Mouse (Mus musculus) kidney, adult 9 months (tissue): ENCODE data around the gene Lrig3.
A peak's percentile ranks its signal among the peaks of the same experiment; 100 is the strongest.

Source experiments
- DNase-seq: peaks from one replicate; pipeline ENCODE4 v3.0.0; 2022

The Lrig3 gene

GRCm38 (mm10) chr10:125966481-125967251 is 698 bp downstream of the Lrig3 start:
- peak; percentile 42 for DNase-seq

GRCm38 (mm10) chr10:125967436-125968160 is 1.6 kb downstream of the Lrig3 start:
- no peak for DNase-seq

- DNase-seq = no peak
Observed at GRCm38 (mm10) chr10:125968191-125969132, 2.5 kb downstream of the Lrig3 start.

- DNase-seq = peak; percentile 71
Observed at GRCm38 (mm10) chr10:125969133-125969490, 3.1 kb downstream of the Lrig3 start.

GRCm38 (mm10) chr10:125970031-125970430 is 4.1 kb downstream of the Lrig3 start:
- no peak for DNase-seq

GRCm38 (mm10) chr10:125970500-125970899 is 4.5 kb downstream of the Lrig3 start:
- DNase-seq = peak; percentile 38

GRCm38 (mm10) chr10:125973726-125974125 is 7.8 kb downstream of the Lrig3 start:
- DNase-seq = no peak

GRCm38 (mm10) chr10:125981938-125982337 is 16.0 kb downstream of the Lrig3 start:
- no peak for DNase-seq

- DNase-seq = no peak
Observed at GRCm38 (mm10) chr10:125984473-125985035, 18.6 kb downstream of the Lrig3 start.

- no peak for DNase-seq
Observed at GRCm38 (mm10) chr10:125985795-125986194, 19.8 kb downstream of the Lrig3 start.

GRCm38 (mm10) chr10:125986443-125986842 is 20.5 kb downstream of the Lrig3 start:
- DNase-seq = peak; percentile 71

GRCm38 (mm10) chr10:125987307-125987706 is 21.3 kb downstream of the Lrig3 start:
- DNase-seq = no peak

GRCm38 (mm10) chr10:125988037-125988436 is 22.1 kb downstream of the Lrig3 start:
- no peak for DNase-seq

GRCm38 (mm10) chr10:125989890-125990289 is 23.9 kb downstream of the Lrig3 start:
- DNase-seq = no peak

GRCm38 (mm10) chr10:125990394-125990793 is 24.4 kb downstream of the Lrig3 start:
- no peak for DNase-seq

- no peak for DNase-seq
Observed at GRCm38 (mm10) chr10:125991819-125992218, 25.9 kb downstream of the Lrig3 start.

- DNase-seq = peak; percentile 72
Observed at GRCm38 (mm10) chr10:125994855-125995254, 28.9 kb downstream of the Lrig3 start.

GRCm38 (mm10) chr10:125995701-125996100 is 29.7 kb downstream of the Lrig3 start:
- no peak for DNase-seq

GRCm38 (mm10) chr10:125996989-125997388 is 31.0 kb downstream of the Lrig3 start:
- DNase-seq = peak; percentile 34

GRCm38 (mm10) chr10:125999561-125999960 is 33.6 kb downstream of the Lrig3 start:
- no peak for DNase-seq

GRCm38 (mm10) chr10:126000861-126001390 is 35.0 kb downstream of the Lrig3 start:
- no peak for DNase-seq

GRCm38 (mm10) chr10:126002081-126002755 is 36.2 kb downstream of the Lrig3 start:
- no peak for DNase-seq
